Mouse (Mus musculus): ENCODE data around the gene Pus7. TPM values are rescaled to one million over a fixed set of nuclear protein-coding genes. Genes with fewer than 3 reads are reported as not detected.

Pus7 gene
- 10 to 100 TPM; 17.6 to 26.8 TPM for polyA plus RNA-seq (2017; shearing (Covaris generic))

GRCm38 (mm10) chr5:23782931-23783877 is at the start of gene Pus7:
Gene Pus7, minus strand, starts transcription at chr5:23783711.

GRCm38 (mm10) chr5:23787536-23788389 is 4.3 kb upstream of the Pus7 start, which contains the start of gene Rint1:
Gene Rint1, plus strand, starts transcription at chr5:23787711.

Other genes starting within 250 kb of the Pus7 start
- gene Srpk2, start 99.1 kb downstream of the Pus7 start, polyA plus RNA-seq (2017; shearing (Covaris generic)) = 10 to 100 TPM; 47.2 to 56.6 TPM
- 10 to 100 TPM; 22.2 to 28.9 TPM for gene Rint1, start 4.0 kb upstream of the Pus7 start, polyA plus RNA-seq (2017; shearing (Covaris generic))
- 10 to 100 TPM; 62.8 to 70.6 TPM for gene Tomm7, start 60.5 kb upstream of the Pus7 start, polyA plus RNA-seq (2017; shearing (Covaris generic))
- 10 to 100 TPM; 17.3 to 18.6 TPM for gene Fam126a, start 247.0 kb upstream of the Pus7 start, polyA plus RNA-seq (2017; shearing (Covaris generic))

Measured in inflammation-experienced regulatory T-cells (primary cell).